Mouse (Mus musculus) ovary, adult 18-20 months (tissue): ENCODE measurements around the gene Ndufs3.
"Not testable (repeated sequence)": the region's sequence is repeated elsewhere in the genome, so short reads cannot be mapped to it uniquely, and the experiment has no call there.

Experiments used
- DNase-seq: peaks from one replicate; pipeline ENCODE4 v3.0.0; 2022; ENCODE audit warnings: low spot score, mixed read lengths

Gene Ndufs3

DNA sequence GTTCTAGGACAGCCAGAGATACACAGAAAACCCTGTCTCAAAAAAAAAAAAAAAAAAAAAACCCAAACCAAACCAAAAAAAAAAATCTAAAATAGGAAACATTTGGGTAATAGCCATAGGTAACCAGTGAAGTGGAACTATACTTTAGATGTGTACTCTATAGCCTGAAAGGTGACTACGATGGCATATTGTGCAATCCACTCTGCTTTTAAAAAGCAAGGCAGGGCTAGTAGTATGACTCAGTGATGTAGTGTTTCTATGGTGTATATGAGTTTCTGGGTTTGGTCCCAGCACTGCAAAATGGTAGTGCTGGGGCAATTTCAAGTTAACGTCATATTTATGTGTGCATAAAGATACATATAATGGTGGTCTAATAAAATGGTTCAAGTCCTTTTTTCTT lies 2.1 kb upstream of the Ndufs3 start:
- no peak for DNase-seq

DNA sequence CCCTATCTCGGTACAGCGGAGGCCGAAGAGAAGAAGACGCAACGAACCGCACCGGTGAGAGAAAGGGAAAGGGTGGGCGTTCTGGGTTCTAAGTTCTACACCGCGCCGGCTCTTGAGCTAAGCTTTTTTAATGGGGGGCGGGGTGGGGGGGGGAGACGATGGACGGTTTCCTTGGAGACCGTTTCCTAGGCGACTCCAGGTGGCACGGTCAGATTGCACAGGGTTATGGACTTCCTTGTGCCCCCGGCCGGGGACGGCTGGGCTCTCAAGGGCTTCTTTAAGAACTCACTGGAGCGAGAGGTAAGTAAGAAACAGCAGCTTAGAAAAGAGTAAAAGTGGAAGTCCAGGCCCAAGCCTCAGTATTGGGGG lies 213 bp upstream of the Ndufs3 start:
- DNase-seq, result no peak

DNA sequence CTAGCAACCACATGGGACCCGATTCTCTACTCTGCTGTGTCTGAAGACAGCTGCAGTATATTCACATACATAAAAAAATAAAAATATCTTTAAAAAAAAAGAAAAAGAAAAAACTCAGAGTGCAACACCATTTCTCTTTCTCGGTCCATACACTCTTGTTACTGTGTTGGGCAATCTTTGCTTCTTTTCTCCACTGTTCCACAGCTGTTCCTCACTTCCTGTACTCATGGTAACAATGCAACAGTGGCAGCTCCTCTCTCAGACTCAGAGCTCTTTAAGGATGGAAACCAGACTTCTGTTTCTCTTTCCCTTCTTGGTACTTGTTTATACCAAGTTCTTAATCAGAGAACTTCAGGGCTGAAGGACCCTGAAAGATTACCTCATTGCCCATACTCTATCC lies 1.2 kb downstream of the Ndufs3 start:
- DNase-seq, result no peak

DNA sequence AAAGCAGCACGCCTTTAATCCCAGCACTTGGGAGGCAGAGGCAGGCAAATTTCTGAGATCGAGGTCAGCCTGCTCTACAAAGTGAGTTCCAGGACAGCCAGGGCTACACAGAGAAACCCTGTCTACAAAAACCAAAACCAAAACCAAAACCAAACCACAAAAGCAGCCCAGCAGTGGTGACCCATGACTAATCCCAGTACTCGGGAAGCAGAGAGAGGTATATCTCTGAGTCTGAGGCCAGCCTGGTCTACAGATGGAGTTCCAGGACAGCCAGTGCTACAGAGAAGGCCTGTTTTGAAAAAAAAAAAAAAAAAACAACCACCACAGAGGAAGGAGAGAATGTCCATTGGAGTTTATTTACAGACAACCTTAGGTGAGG lies 10.3 kb downstream of the Ndufs3 start:
- not testable (repeated sequence) for DNase-seq

GRCm38 (mm10) chr2:90893673-90894298 lies 10.8 kb downstream of the Ndufs3 start:
- DNase-seq, result no peak

GRCm38 (mm10) chr2:90889550-90890548 lies 14.8 kb downstream of the Ndufs3 start:
- no peak for DNase-seq

GRCm38 (mm10) chr2:90887627-90888026 lies 17.0 kb downstream of the Ndufs3 start:
- DNase-seq, result no peak

GRCm38 (mm10) chr2:90886436-90886835 lies 18.2 kb downstream of the Ndufs3 start:
- no peak for DNase-seq

DNA sequence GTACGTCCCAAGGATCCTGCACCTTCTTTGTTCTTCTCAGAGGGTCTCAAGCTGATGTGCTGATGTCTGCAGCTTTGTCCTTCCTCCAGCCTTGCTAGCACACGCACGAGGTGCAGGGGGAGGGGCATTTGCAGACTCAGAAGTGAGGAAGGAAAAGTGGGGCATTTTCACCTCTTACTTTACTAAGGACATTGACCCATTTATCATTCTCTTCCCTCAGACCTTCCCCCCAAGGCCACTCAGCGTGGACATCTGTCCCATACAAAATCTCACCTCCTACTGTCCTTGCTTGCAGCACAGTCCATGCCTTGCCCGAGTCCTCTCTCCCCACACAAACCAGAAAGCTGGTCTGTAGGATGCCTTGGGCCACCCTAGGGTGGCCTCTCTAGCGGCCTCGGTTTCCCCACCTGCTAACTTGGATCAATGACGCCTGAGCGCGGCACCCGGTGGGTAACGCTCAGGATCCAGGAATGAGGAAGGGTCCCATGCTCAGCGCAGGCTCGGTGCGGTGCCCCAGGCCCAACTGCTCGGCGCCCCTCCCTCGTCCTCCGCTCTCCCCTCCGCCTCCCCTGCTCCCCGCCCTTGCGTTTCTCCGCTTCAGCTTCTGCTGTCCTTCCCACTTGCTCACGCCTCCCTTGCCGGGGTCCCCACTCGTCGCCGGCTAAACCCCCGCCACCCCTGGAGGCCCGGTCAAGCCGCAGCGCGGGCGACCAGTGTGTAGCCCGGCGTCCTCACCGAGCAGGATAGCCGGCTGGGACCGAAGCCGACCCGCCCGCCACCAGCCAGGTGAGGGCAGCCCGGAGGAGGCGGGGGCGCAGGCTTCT lies 19.2 kb downstream of the Ndufs3 start, which contains the start of gene C1qtnf4:
TSS of gene C1qtnf4 (plus strand) at position 643 of the 824 bp plus-strand sequence.
- no peak for DNase-seq

GRCm38 (mm10) chr2:90881824-90882223 lies 22.8 kb downstream of the Ndufs3 start:
- DNase-seq, result no peak

- DNase-seq, result no peak
Measured at GRCm38 (mm10) chr2:90880144-90880785, 24.4 kb downstream of the Ndufs3 start.

DNA sequence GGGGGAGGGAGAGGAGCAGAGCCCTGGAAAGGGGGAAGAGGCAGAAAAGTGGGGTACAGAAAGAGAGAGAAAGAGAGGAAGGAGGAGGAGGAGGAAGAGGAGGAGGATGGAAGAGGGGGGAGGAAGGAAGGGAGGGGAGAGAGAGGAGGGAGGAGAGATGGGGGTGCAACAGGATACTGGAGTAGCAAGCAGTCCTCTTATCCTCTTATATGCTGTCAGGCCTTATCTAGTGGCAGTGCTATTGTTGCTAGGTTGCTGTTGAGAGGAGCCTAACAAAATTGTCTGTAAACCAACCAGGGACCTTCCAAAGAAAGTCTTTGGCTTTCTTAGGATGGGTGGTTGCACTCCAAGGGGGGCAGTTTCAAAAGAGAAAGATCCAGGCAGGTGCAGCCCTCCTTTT lies 25.2 kb downstream of the Ndufs3 start:
- DNase-seq, result no peak

GRCm38 (mm10) chr2:90877584-90878259 lies 26.9 kb downstream of the Ndufs3 start:
- no peak for DNase-seq

- no peak for DNase-seq
Measured at GRCm38 (mm10) chr2:90875239-90875638, 29.4 kb downstream of the Ndufs3 start.

DNA sequence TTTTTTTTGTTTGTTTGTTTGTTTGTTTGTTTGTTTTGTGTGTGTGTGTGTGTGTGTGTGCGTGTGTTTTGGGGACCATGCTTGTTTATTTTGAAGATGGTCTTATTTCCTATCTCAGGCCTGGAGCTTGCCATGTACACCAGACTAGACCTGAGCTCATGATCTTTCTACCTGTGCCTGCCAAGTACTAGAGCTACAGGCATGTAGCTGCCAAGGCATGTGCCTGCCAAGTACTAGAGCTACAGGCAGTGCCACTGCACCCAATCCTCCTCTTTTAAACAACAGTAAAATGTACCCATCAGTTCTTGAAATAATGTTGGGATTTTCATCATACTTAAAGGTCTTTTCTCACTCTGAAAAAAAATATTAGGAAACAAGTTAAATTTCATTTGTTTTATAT lies 30.6 kb downstream of the Ndufs3 start:
- no peak for DNase-seq

GRCm38 (mm10) chr2:90871180-90871961 lies 33.3 kb downstream of the Ndufs3 start:
- DNase-seq, result no peak

GRCm38 (mm10) chr2:90870136-90870601 lies 34.5 kb downstream of the Ndufs3 start:
- peak; percentile 18 for DNase-seq

DNA sequence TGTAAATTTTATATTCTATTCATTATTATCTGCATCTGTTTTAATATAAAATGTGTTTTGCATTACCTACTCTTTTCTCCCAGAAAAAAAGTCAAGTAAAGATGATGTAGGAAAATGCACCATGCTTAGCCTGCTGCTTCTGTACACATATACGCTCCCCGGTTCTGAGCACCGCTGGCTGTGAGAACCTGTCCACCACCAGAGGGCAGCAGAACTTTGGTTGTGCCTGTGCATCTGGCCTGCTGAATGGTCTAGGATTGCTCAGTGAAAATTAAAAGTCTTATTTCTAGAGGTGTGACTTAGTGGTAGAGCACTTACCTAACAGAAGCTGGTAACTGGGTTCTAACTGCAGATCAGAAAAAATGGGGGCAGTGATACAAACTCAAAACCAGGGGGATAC lies 38.1 kb downstream of the Ndufs3 start:
- DNase-seq, result peak; percentile 60

DNA sequence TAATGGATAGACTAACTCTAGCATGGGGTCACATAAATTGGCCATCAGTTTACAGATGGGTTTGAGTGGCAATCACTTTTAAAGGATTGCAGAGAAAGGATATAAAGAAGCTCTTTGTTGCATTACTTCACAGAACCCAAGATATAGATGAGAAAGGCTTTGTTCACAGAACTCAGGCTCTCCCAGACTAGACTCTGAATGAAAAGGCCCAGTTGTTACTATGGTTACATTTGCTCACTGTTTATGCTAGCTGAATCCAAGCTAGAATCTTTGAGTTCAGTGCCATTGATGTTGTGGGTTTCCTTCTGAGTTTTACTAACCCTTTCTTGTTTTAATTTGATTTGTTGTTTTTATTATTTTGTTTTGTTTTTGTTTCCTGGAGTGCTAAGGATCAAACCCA lies 40.4 kb downstream of the Ndufs3 start:
- no peak for DNase-seq

GRCm38 (mm10) chr2:90861486-90861885 lies 43.1 kb downstream of the Ndufs3 start:
- DNase-seq, result no peak
